Mouse (Mus musculus): ENCODE measurements around the gene Gm11214. TPM values are rescaled to one million over a fixed set of nuclear protein-coding genes. Genes with fewer than 3 reads are reported as not detected.

Gm11214 gene
- not detected in 2 replicates for total RNA-seq (2012; rRNA removed)

DNA sequence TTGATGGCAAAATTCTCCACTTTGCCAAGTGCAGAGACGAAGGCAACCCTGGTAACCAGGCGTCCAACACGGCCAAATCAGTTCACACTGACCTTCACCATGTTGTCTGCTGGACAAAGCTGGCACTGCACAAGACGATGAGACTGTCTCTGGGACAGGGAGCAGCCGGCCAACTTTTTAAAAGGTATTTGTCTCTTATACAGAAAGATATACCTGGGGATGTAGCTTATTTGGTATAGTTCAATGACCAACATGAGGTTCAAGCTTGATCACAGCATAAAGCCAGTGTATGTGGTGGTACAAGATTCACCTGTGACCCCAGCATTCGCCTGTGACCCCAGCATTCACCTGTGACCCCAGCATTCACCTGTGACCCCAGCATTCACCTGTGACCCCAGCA, at the start of gene Gm11214:
TSS of gene Gm11214 (minus strand) at position 101 of the 400 bp plus-strand sequence.
- no peaks in the 10 kb centered on the region for H3K4me1 ChIP-seq (ENCODE audit: control insufficient read depth in 2 of 2, insufficient read depth in 2 of 2, low read length in 2 of 2, poor library complexity in 1 of 2)
- in situ Hi-C loops (cut with MboI; ENCODE audit: low sequenced_read_pairs in 2 of 2, unreplicated experiment in 2 of 2) = no loop called here
- no peaks in the 10 kb centered on the region for H3K9me3 ChIP-seq (ENCODE audit: control insufficient read depth, insufficient read depth, low read depth, low read length)
- TF ChIP-seq ZC3H11A (IDR thresholded peaks at IDR 0.05; ENCODE audit: borderline replicate concordance, low read depth, low read length) (no peak), HCFC1 (IDR thresholded peaks at IDR 0.05; ENCODE audit: borderline replicate concordance, insufficient read depth, low read length) (no peak), ZNF384 (IDR thresholded peaks at IDR 0.05; ENCODE audit: low read depth, low read length) (no peak), CHD2 (IDR thresholded peaks at IDR 0.05; ENCODE audit: low read depth, low read length) (no peak), MAFK (IDR thresholded peaks at IDR 0.05; ENCODE audit: insufficient read depth, low read depth, low read length) (no peak)
- H3K36me3 ChIP-seq (ENCODE audit: control insufficient read depth, insufficient read depth, low read length, poor library complexity, severe bottlenecking) = no peaks in the 10 kb centered on the region
- H3K4me3 ChIP-seq (ENCODE audit: insufficient read depth in 1 of 2, low read depth in 1 of 2, low read length in 2 of 2, poor library complexity in 1 of 2, severe bottlenecking in 1 of 2) = no peak within 1 kb of the TSS
- H3K27ac ChIP-seq (ENCODE audit: insufficient read depth, low read depth, low read length, poor library complexity, severe bottlenecking) = no peak within 1 kb of the TSS
- DNase-seq (ENCODE audit: low read depth, low spot score) = no peak
- H3K9ac ChIP-seq (ENCODE audit: insufficient read depth, low read depth, low read length, poor library complexity, severe bottlenecking) = no peak within 1 kb of the TSS

DNA sequence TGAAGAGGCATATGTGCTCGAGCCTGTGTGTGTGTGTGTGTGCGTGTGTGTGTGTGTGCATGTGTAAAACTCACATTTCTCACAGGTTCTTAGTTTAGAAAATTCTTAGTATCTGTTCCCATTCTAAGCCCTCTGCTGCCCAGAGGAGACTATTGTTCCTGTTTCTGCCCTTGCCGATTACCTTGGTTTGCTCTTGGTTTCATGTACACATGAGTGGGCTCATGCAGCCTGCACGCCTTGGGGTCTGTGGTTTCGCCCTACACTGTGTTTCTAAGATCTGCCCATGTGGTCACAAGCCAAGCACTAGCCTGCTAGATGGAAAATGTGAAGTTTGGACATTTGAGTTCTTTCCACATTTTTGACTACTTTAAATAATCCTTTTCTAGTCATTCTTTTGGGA, 48.7 kb upstream of the Gm11214 start:
- TF ChIP-seq ZNF384 (IDR thresholded peaks at IDR 0.05; ENCODE audit: low read depth, low read length) (no peak), MAFK (IDR thresholded peaks at IDR 0.05; ENCODE audit: insufficient read depth, low read depth, low read length) (no peak), CHD2 (IDR thresholded peaks at IDR 0.05; ENCODE audit: low read depth, low read length) (no peak), HCFC1 (IDR thresholded peaks at IDR 0.05; ENCODE audit: borderline replicate concordance, insufficient read depth, low read length) (no peak), ZC3H11A (IDR thresholded peaks at IDR 0.05; ENCODE audit: borderline replicate concordance, low read depth, low read length) (no peak)
- Histone ChIP-seq H3K9ac (ENCODE audit: insufficient read depth, low read depth, low read length, poor library complexity, severe bottlenecking) (no peak overlapping the region), H3K36me3 (ENCODE audit: control insufficient read depth, insufficient read depth, low read length, poor library complexity, severe bottlenecking) (no peaks in the 10 kb centered on the region), H3K27ac (ENCODE audit: insufficient read depth, low read depth, low read length, poor library complexity, severe bottlenecking) (no peak overlapping the region), H3K4me1 (ENCODE audit: control insufficient read depth in 2 of 2, insufficient read depth in 2 of 2, low read length in 2 of 2, poor library complexity in 1 of 2) (no peaks in the 10 kb centered on the region), H3K4me3 (ENCODE audit: insufficient read depth in 1 of 2, low read depth in 1 of 2, low read length in 2 of 2, poor library complexity in 1 of 2, severe bottlenecking in 1 of 2) (no peak overlapping the region), H3K9me3 (ENCODE audit: control insufficient read depth, insufficient read depth, low read depth, low read length) (no peaks in the 10 kb centered on the region)
- in situ Hi-C loops (cut with MboI; ENCODE audit: low sequenced_read_pairs in 2 of 2, unreplicated experiment in 2 of 2) = no loop called here
- DNase-seq (ENCODE audit: low read depth, low spot score) = no peak

DNA sequence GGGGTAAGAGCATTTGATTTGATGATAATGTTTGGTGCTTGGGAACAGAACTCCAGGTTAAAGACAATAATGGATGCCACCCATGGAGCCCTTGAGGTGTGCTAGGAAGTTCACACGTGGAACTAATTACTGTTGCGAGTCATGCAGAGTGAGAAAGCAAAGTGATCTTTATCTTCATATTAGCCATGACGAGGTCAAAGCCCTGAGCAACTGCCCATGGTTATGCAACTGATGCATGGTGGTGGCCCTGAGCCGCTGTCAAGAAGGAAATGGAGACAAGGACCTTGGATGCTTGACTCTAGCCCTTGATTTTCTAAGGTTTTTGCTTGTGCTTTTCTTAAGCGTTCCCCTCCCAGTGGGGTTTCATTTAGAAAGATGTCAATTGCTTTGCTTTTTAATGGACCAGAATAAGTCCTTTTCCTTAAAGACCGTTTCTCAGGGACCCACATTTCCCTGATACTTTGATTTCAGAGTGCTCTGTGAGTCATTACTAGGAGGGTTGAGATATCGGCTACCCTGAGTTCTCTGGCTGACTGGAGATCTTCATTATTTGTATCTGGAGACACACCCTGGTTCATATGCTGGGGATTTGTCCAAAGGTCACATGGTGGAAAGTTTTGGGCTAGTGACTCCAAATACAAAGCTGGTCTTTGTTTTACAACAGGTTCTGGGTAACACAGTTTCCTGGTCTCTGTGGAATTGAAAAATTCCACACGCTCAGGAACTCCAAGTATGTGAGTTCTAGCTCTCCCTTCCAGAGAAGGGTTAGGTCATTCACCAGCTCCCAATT, 47.4 kb upstream of the Gm11214 start:
- Histone ChIP-seq H3K9ac (ENCODE audit: insufficient read depth, low read depth, low read length, poor library complexity, severe bottlenecking) (no peak overlapping the region), H3K9me3 (ENCODE audit: control insufficient read depth, insufficient read depth, low read depth, low read length) (no peaks in the 10 kb centered on the region), H3K4me3 (ENCODE audit: insufficient read depth in 1 of 2, low read depth in 1 of 2, low read length in 2 of 2, poor library complexity in 1 of 2, severe bottlenecking in 1 of 2) (no peak overlapping the region), H3K27ac (ENCODE audit: insufficient read depth, low read depth, low read length, poor library complexity, severe bottlenecking) (no peak overlapping the region), H3K36me3 (ENCODE audit: control insufficient read depth, insufficient read depth, low read length, poor library complexity, severe bottlenecking) (no peaks in the 10 kb centered on the region), H3K4me1 (ENCODE audit: control insufficient read depth in 2 of 2, insufficient read depth in 2 of 2, low read length in 2 of 2, poor library complexity in 1 of 2) (no peaks in the 10 kb centered on the region)
- in situ Hi-C loops (cut with MboI; ENCODE audit: low sequenced_read_pairs in 2 of 2, unreplicated experiment in 2 of 2) = no loop called here
- no peak for DNase-seq (ENCODE audit: low read depth, low spot score)
- TF ChIP-seq HCFC1 (IDR thresholded peaks at IDR 0.05; ENCODE audit: borderline replicate concordance, insufficient read depth, low read length) (no peak), CHD2 (IDR thresholded peaks at IDR 0.05; ENCODE audit: low read depth, low read length) (no peak), ZC3H11A (IDR thresholded peaks at IDR 0.05; ENCODE audit: borderline replicate concordance, low read depth, low read length) (no peak), MAFK (IDR thresholded peaks at IDR 0.05; ENCODE audit: insufficient read depth, low read depth, low read length) (no peak), ZNF384 (IDR thresholded peaks at IDR 0.05; ENCODE audit: low read depth, low read length) (no peak)

DNA sequence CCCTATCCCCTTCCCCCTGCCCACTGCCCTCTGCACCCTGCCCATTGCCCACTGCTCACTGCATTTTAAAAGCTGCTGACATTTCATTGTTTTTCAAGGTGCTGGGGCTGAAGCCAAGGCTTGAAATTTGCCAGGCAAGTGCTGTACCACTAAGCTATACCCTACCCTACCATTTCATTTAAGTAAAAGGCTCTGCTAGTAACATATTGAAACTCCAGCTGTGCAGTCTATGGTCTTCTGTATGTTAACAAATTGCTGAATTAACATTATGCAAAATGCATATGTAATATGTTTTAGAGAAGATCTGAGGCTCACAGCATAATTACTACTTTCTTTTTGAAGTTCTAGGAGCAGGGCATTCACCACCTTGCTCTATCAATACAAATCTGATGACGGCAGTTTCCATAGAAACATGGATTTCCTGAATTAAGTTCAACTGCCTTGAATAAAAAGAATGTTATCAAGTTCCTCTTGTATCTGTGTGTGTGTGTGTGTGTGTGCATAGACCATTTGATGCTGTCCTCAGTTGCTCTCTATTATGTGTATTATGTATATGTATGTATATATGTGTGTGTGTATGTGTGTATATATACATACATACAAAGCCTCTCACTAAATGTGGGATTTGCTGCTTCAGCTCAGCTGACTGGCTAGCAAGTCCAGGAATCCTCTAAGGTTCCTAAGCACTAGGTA, 43.2 kb upstream of the Gm11214 start:
- H3K36me3 ChIP-seq (ENCODE audit: control insufficient read depth, insufficient read depth, low read length, poor library complexity, severe bottlenecking) = no peaks in the 10 kb centered on the region
- H3K4me3 ChIP-seq (ENCODE audit: insufficient read depth in 1 of 2, low read depth in 1 of 2, low read length in 2 of 2, poor library complexity in 1 of 2, severe bottlenecking in 1 of 2) = no peak overlapping the region
- H3K4me1 ChIP-seq (ENCODE audit: control insufficient read depth in 2 of 2, insufficient read depth in 2 of 2, low read length in 2 of 2, poor library complexity in 1 of 2) = no peaks in the 10 kb centered on the region
- TF ChIP-seq ZC3H11A (IDR thresholded peaks at IDR 0.05; ENCODE audit: borderline replicate concordance, low read depth, low read length) = no peak
- TF ChIP-seq HCFC1 (IDR thresholded peaks at IDR 0.05; ENCODE audit: borderline replicate concordance, insufficient read depth, low read length) = no peak
- TF ChIP-seq MAFK (IDR thresholded peaks at IDR 0.05; ENCODE audit: insufficient read depth, low read depth, low read length) = no peak
- no peak for TF ChIP-seq ZNF384 (IDR thresholded peaks at IDR 0.05; ENCODE audit: low read depth, low read length)
- no peak for TF ChIP-seq CHD2 (IDR thresholded peaks at IDR 0.05; ENCODE audit: low read depth, low read length)
- no peak overlapping the region for H3K27ac ChIP-seq (ENCODE audit: insufficient read depth, low read depth, low read length, poor library complexity, severe bottlenecking)
- no peak overlapping the region for H3K9ac ChIP-seq (ENCODE audit: insufficient read depth, low read depth, low read length, poor library complexity, severe bottlenecking)
- no peaks in the 10 kb centered on the region for H3K9me3 ChIP-seq (ENCODE audit: control insufficient read depth, insufficient read depth, low read depth, low read length)
- in situ Hi-C loops (cut with MboI; ENCODE audit: low sequenced_read_pairs in 2 of 2, unreplicated experiment in 2 of 2) = no loop called here
- no peak for DNase-seq (ENCODE audit: low read depth, low spot score)

All from ES-E14 (cell line).